Mouse (Mus musculus) limb, embryonic 10.5 days (tissue): ENCODE results near the gene Olfr345. TPM values are rescaled to one million over a fixed set of nuclear protein-coding genes. Genes with fewer than 3 reads are reported as not detected.

Experiments used
- DNase-seq: peaks from one replicate; pipeline ENCODE4 v3.0.0-alpha.2; 2017; ENCODE audit warnings: low spot score
- H3K27ac ChIP-seq: fragments of 300-500 bp; sonication (generic); 2 replicates; pipeline ENCODE4 v1.5.1; 2016; ENCODE audit warnings: mild to moderate bottlenecking
- H3K27me3 ChIP-seq: fragments of 300-500 bp; sonication (generic); 2 replicates; pipeline ENCODE4 v1.6.1; 2016; ENCODE audit warnings: low read depth, mild to moderate bottlenecking; ENCODE audit not compliant: poor library complexity, severe bottlenecking
- H3K36me3 ChIP-seq: fragments of 300-500 bp; sonication (generic); 2 replicates; pipeline ENCODE4 v1.6.1; 2016; ENCODE audit warnings: mild to moderate bottlenecking, moderate library complexity
- H3K4me1 ChIP-seq: fragments of 300-500 bp; sonication (generic); 2 replicates; pipeline ENCODE4 v1.6.1; 2016
- H3K4me3 ChIP-seq: fragments of 300-500 bp; sonication (generic); 2 replicates; pipeline ENCODE4 v1.5.1; 2016; ENCODE audit warnings: mild to moderate bottlenecking, moderate library complexity
- H3K9me3 ChIP-seq: fragments of 300-500 bp; sonication (generic); replicated peaks from 2 replicates; pipeline ENCODE4 v1.6.1; 2016; ENCODE audit warnings: mild to moderate bottlenecking
- WGBS: fragments of 180-500 bp; shearing (Covaris S2); methylation state at CpG from one replicate; pipeline ENCODE4 v1.1.7; 2016; 5-methylcytosine and 5-hydroxymethylcytosine counted together
- polyA plus RNA-seq: library from polyadenylated mRNA; unstranded; fragments of >200 nt; fragmentation: Nextera tagmentation; extraction: Ambion mirVana; gene quantifications from 2 replicates; pipeline ENCODE4 v1.2.1, GENCODE M21; 2016

Gene Olfr345
- not detected in 2 replicates for polyA plus RNA-seq

DNA sequence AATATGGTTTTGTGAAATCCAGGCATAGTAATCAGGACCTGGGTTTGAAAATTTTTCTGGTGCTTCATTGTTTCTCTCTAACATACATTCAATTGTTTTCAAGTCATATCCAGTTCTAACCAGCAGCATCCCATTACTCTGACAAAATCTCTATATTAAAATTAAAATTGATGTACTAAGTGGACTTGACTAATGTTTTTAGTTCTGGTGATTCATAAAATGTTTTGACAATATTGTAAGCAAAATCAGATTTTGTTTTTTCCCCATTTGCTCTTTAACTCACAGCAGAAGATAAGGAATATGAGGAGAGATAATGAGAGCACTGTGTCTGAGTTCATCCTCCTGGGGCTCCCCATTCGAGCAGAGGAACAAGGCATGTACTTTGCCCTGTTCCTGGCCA lies at the start of gene Olfr345:
Gene Olfr345 (plus strand): TSS at position 301 of the 400 bp plus-strand sequence.
- Histone ChIP-seq H3K27ac (no peak within 1 kb of the TSS), H3K9me3 (no peaks in the 10 kb centered on the region; the same call in 1 of the 2 replicates), H3K4me1 (no peaks in the 10 kb centered on the region), H3K36me3 (no peaks in the 10 kb centered on the region), H3K27me3 (no peaks in the 10 kb centered on the region), H3K4me3 (no peak within 1 kb of the TSS)
- WGBS, result 79% methylated on average over 1 of the region's 1 CpGs
- DNase-seq, result no peak

DNA sequence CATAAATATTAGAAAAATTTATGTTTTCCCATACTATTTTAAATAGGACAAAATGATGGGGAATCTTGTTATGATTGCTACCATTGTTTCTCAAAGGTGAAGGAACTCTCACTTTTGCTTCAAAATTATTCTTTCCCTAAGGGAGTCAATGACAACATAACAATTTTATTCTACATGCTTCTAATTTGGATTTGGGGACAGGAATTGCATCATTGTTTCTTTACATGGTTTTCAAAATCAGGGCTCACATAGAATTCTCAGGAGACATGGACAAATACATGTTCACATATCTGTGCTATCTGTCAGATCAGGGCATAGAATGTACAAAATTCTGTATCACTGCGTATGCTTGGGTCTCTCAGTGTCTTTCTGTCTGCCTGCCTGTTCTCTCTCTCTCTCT lies 45.6 kb downstream of the Olfr345 start, which contains the start of gene Olfr346:
Gene Olfr346 (plus strand): TSS at position 301 of the 400 bp plus-strand sequence.
- Histone ChIP-seq H3K4me1 (no peaks in the 10 kb centered on the region), H3K27ac (no peak within 1 kb of the TSS), H3K27me3 (no peaks in the 10 kb centered on the region), H3K36me3 (no peaks in the 10 kb centered on the region), H3K9me3 (0 out of 2 replicates have a peak, but pooled peaks cover 1% of the 10 kb centered on the region), H3K4me3 (no peak within 1 kb of the TSS)
- no peak for DNase-seq
- 97% methylated on average over 1 of the region's 1 CpGs for WGBS

Other genes with a start within 250 kb of the Olfr345 start
- not detected in 2 replicates for gene Olfr339, start 221.1 kb upstream of the Olfr345 start, polyA plus RNA-seq
- not detected in 2 replicates for gene Olfr340, start 187.5 kb upstream of the Olfr345 start, polyA plus RNA-seq
- not detected in 2 replicates for gene Olfr341, start 157.6 kb upstream of the Olfr345 start, polyA plus RNA-seq
- gene Olfr342, start 115.0 kb upstream of the Olfr345 start, polyA plus RNA-seq, result not detected in 2 replicates
- not detected in 2 replicates for gene Olfr344, start 73.4 kb upstream of the Olfr345 start, polyA plus RNA-seq
- not detected in 2 replicates for gene Olfr346, start 45.7 kb downstream of the Olfr345 start, polyA plus RNA-seq
- not detected in 2 replicates for gene Olfr347, start 91.9 kb downstream of the Olfr345 start, polyA plus RNA-seq
- not detected in 2 replicates for gene Olfr348, start 144.2 kb downstream of the Olfr345 start, polyA plus RNA-seq
- gene Olfr50, start 150.5 kb downstream of the Olfr345 start, polyA plus RNA-seq, result not detected in 2 replicates
- not detected in 2 replicates for gene Olfr3, start 177.0 kb downstream of the Olfr345 start, polyA plus RNA-seq
- gene Olfr350, start 206.3 kb downstream of the Olfr345 start, polyA plus RNA-seq, result not detected in 2 replicates
- not detected in 2 replicates for gene Olfr351, start 222.6 kb downstream of the Olfr345 start, polyA plus RNA-seq
- gene Olfr352, start 228.4 kb downstream of the Olfr345 start, polyA plus RNA-seq, result not detected in 2 replicates